Mouse (Mus musculus) heart, embryonic 14.5 days (tissue): ENCODE measurements around the gene Pde11a. TPM values are rescaled to one million over a fixed set of nuclear protein-coding genes. Genes with fewer than 3 reads are reported as not detected.
A peak's percentile ranks its signal among the peaks of the same experiment; 100 is the strongest.

Source experiments
- ATAC-seq: fragments of 200-750 bp; cut with Nextera tagmentation; 2 replicates; pipeline ENCODE4 v1.8.0; 2017; ENCODE audit warnings: low read depth, moderate TSS enrichment; ENCODE audit not compliant: insufficient number of reproducible peaks, insufficient read depth, low FRiP score
- H3K27ac ChIP-seq, 2 experiments: fragments of 200-500 bp in 1 of 2; fragments of 300-500 bp in 1 of 2; sonication (generic) in 1 of 2; replicated peaks in 1 of 2; 2 replicates each; pipeline ENCODE4 v1.5.1; 2012 to 2014; ENCODE audit warnings: low read depth in 2 of 2, low read length in 2 of 2, control low read depth in 1 of 2, mild to moderate bottlenecking in 1 of 2, mixed read lengths in 1 of 2; ENCODE audit not compliant: control insufficient read depth in 1 of 2, insufficient read depth in 1 of 2
- H3K27me3 ChIP-seq: fragments of 300-500 bp; sonication (generic); 2 replicates; pipeline ENCODE4 v1.6.1; 2014; ENCODE audit warnings: mild to moderate bottlenecking, low read length, control low read depth; ENCODE audit not compliant: control insufficient read depth, insufficient read depth
- H3K36me3 ChIP-seq: fragments of 300-500 bp; sonication (generic); 2 replicates; pipeline ENCODE4 v1.6.1; 2014; ENCODE audit warnings: mild to moderate bottlenecking, control low read depth, low read length, mixed read lengths; ENCODE audit not compliant: control insufficient read depth, insufficient read depth
- H3K4me1 ChIP-seq, 2 experiments: fragments of 200-500 bp in 1 of 2; fragments of 300-500 bp in 1 of 2; sonication (generic) in 1 of 2; 2 replicates each; pipeline ENCODE4 v1.6.1; 2012 to 2014; ENCODE audit warnings: low read length in 2 of 2, control low read depth in 1 of 2, mixed read lengths in 1 of 2; ENCODE audit not compliant: control insufficient read depth in 2 of 2, insufficient read depth in 2 of 2
- H3K4me2 ChIP-seq: fragments of 300-500 bp; sonication (generic); 2 replicates; pipeline ENCODE4 v1.6.1; 2014; ENCODE audit warnings: mild to moderate bottlenecking, low read length
- H3K4me3 ChIP-seq, 2 experiments: fragments of 200-500 bp in 1 of 2; fragments of 300-500 bp in 1 of 2; sonication (generic) in 1 of 2; 2 replicates each; pipeline ENCODE4 v1.5.1; 2012 to 2014; ENCODE audit warnings: low read length in 2 of 2, mild to moderate bottlenecking in 2 of 2, control low read depth in 1 of 2, low read depth in 1 of 2, moderate library complexity in 1 of 2; ENCODE audit not compliant: control insufficient read depth in 1 of 2, insufficient read depth in 1 of 2
- H3K9ac ChIP-seq: fragments of 300-500 bp; sonication (generic); 2 replicates; pipeline ENCODE4 v1.6.1; 2014; ENCODE audit warnings: mild to moderate bottlenecking, low read length
- H3K9me3 ChIP-seq: fragments of 300-500 bp; sonication (generic); 2 replicates; pipeline ENCODE4 v1.6.1; 2016; ENCODE audit warnings: low read length, control low read depth; ENCODE audit not compliant: control insufficient read depth
- WGBS: fragments of 180-500 bp; shearing (Covaris S2); extraction: QIAGEN DNeasy Blood & Tissue Kit; methylation state at CpG from one replicate; pipeline ENCODE4 v1.1.7; 2014; 5-methylcytosine and 5-hydroxymethylcytosine counted together
- polyA plus RNA-seq: library from polyadenylated mRNA; unstranded; fragments of >200 nt; fragmentation: Nextera tagmentation; extraction: Ambion mirVana; gene quantifications from 2 replicates; pipeline ENCODE4 v1.2.1, GENCODE M21; 2014

Gene Pde11a
- polyA plus RNA-seq, 1 experiment from 2014 or later: 0.08 TPM

DNA sequence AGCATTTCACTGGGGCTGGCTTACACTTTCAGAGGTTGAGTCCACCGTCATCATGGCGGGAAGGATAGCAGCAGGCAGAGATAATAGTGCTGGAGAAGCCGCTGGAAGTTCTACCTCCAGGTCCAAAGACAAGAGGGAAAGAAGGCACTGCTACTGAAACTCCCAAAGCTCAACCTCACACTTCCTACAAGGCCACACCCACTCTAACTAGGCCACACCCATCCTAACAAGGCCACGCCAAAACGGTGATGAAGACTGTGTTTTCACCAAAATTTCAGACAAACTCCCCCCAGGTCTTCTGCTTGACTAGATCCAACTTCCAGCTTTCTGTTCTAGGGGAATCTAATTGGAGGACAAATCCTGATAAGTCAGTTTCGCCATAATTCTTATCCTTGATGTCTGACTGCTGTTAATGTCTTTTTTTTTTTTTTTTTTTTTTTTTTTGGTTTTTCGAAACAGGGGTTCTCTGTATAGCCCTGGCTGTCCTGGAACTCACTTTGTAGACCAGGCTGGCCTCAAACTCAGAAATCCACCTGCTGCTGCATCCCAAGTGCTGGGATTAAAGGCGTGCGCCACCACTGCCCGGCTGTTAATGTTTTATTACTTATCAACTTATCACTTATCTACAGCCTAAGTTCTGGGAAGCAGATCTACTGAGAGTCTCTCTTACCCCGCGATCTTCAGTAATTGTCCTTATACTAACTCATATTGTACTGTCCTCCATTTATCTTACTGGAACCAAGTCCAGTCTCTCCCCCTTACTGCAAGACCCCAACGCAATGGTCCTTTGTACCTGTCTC lies 30.5 kb upstream of the Pde11a start:
- Histone ChIP-seq H3K27me3 (no peaks in the 10 kb centered on the region), H3K4me2 (no peak overlapping the region), H3K9ac (no peak overlapping the region), H3K4me3 (peak overlapping the region in 1 of 2 experiments; percentile 83; a peak in 1 of 4 replicates), H3K9me3 (no peaks in the 10 kb centered on the region), H3K27ac (no peak overlapping the region), H3K36me3 (peaks cover 19% of the 10 kb centered on the region), H3K4me1 (peaks cover 5 to 19% of the 10 kb centered on the region in 2 experiments; a peak in 3 of 4 replicates)
- ATAC-seq: no peak
- 62% methylated on average over 13 of the region's 13 CpGs for WGBS

DNA sequence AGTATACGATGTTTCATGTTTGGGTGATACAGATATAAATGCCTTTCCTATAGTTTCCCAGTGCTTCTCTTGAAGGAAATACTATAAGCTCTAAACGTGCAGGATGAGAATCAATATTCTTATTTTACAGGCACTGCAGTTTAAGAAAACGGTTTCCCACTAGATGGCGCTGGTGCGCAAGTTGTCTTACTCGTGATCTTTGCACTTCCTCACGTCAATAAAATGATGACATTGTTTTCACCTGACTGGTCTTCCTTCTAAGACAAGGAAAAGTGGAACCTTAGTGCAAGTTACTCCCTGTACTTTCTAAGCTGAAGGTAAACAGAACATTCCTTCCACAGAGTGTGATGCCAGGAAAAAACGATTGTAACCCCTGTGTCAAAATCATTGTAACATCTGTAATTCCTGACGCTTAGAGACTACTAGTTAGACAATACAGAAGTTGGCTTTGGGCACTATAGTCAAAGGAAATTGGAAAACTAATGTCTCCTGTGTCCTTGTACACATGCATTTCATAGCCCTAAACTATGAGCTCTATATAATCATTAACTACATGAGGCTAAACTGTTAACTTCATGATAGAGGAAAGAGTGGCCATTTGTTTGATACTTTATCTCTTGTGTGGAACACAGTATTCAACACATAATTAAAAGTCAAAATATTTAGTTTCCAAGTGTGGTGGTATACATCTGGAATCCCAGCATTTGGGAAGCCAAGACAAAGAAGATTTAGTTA lies 28.8 kb upstream of the Pde11a start:
- H3K27ac ChIP-seq: no peak overlapping the region
- H3K4me3 ChIP-seq: no peak overlapping the region
- 0 out of 2 replicates have a peak, but pooled peaks cover 3% of the 10 kb centered on the region for H3K36me3 ChIP-seq
- H3K4me1 ChIP-seq: peaks cover 5 to 13% of the 10 kb centered on the region in 2 experiments; a peak in 3 of 4 replicates
- H3K9me3 ChIP-seq: no peaks in the 10 kb centered on the region
- H3K9ac ChIP-seq: no peak overlapping the region
- H3K27me3 ChIP-seq: no peaks in the 10 kb centered on the region
- no peak for ATAC-seq
- H3K4me2 ChIP-seq: no peak overlapping the region
- 17% methylated on average over 9 of the region's 9 CpGs for WGBS

DNA sequence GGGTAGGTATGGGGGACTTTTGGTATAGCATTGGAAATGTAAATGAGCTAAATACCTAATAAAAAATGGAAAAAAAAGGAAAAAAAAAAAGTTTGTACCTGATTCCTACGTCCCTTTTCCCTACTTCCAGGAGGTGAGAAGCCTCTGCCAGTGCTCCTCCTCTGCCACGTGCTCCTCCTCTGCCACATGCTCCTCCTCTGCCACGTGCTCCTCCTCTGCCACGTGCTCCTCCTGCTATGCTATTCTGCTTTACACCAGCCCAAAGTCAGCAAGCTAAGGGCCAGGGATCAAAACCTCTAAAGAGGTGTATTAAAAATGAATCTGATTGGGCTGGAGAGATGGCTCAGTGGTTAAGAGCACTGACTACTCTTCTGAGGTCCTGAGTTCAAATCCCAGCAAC lies 27.2 kb upstream of the Pde11a start:
- 67% methylated on average over 4 of the region's 4 CpGs for WGBS
- ATAC-seq: no peak
- Histone ChIP-seq H3K9me3 (no peaks in the 10 kb centered on the region), H3K4me2 (no peak overlapping the region), H3K9ac (no peak overlapping the region), H3K4me3 (no peak overlapping the region), H3K4me1 (no peaks in the 10 kb centered on the region), H3K27me3 (no peaks in the 10 kb centered on the region), H3K27ac (no peak overlapping the region), H3K36me3 (no peaks in the 10 kb centered on the region)

DNA sequence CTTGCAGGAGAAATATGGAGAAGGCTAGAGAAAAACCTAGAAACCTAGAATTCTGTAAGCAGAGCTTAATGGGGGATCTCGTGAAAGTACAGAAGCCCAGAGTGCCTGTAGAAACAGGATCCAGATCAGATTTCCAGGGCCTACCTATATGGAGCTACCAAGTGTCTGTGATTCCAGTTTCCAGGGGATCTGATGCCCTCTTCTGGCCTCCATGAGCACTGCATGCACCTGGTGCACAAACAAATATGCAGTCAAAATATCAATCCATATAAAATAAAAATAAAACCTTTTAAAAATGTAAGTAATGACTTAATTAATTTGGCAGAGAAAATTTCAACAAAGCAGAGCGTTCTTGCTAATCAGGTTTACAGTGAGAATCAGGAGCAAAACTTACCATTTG lies 23.5 kb upstream of the Pde11a start:
- Histone ChIP-seq H3K4me3 (no peak overlapping the region), H3K27ac (no peak overlapping the region), H3K4me1 (no peaks in the 10 kb centered on the region), H3K36me3 (no peaks in the 10 kb centered on the region), H3K4me2 (no peak overlapping the region), H3K9me3 (no peaks in the 10 kb centered on the region), H3K9ac (no peak overlapping the region), H3K27me3 (no peaks in the 10 kb centered on the region)
- no peak for ATAC-seq
- 41% methylated on average over 2 of the region's 2 CpGs for WGBS

DNA sequence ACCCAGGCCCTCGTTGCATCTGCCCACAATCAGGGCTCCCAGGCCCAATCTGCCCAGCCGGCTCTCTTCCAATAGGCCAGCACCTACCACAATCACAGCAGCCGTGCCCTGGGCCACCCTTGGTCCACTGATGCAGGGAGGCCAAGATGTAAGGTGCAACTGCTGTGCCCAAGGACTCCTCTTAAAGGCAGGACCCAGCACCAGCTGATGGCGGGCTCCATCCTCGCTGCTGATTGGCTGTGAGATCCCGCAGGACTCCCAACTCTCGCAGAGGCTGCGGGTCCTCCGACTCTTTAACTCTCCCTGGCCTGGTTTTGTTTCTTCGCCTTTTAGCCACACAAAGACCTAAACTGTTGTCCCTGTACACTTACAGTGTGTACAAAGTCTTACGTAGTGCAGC lies 21.7 kb upstream of the Pde11a start, which contains the start of gene Cyct:
Cyct (minus strand) TSS at position 225 of the 400 bp plus-strand sequence.
- H3K9me3 ChIP-seq: no peaks in the 10 kb centered on the region
- WGBS: 74% methylated on average over 11 of the region's 11 CpGs
- H3K4me3 ChIP-seq: no peak within 1 kb of the TSS

DNA sequence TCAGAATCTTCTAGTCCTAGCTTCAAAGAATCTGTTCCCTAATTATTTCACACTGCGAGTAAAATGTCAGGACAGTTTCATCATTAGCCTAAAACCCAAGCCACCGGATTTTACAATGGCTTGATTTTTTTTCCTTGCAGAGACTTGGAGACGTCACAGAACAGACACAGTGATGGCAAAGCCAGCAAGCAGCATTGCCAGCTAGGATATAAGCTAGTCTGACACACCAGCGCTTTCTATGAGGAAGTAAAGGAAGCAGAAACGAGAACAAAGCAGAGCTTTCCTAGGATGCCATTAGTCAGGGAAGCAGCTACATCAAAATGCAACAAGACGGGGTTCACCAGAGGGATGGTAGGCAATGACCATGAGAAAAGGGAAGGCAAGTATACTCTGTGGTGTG lies 9.3 kb upstream of the Pde11a start:
- Histone ChIP-seq H3K4me3 (no peak overlapping the region), H3K4me2 (no peak overlapping the region), H3K27me3 (no peaks in the 10 kb centered on the region), H3K4me1 (no peaks in the 10 kb centered on the region), H3K36me3 (no peaks in the 10 kb centered on the region), H3K9me3 (no peaks in the 10 kb centered on the region), H3K9ac (no peak overlapping the region), H3K27ac (no peak overlapping the region)
- WGBS: 73% methylated on average over 6 of the region's 6 CpGs
- no peak for ATAC-seq

More for the DNA sequence above, 21.7 kb upstream of the Pde11a start, which contains the start of gene Cyct:
- H3K9ac ChIP-seq: no peak within 1 kb of the TSS
- H3K36me3 ChIP-seq: no peaks in the 10 kb centered on the region
- H3K27ac ChIP-seq: no peak within 1 kb of the TSS
- no peaks in the 10 kb centered on the region for H3K4me1 ChIP-seq
- no peak within 1 kb of the TSS for H3K4me2 ChIP-seq
- no peak for ATAC-seq
- no peaks in the 10 kb centered on the region for H3K27me3 ChIP-seq

DNA sequence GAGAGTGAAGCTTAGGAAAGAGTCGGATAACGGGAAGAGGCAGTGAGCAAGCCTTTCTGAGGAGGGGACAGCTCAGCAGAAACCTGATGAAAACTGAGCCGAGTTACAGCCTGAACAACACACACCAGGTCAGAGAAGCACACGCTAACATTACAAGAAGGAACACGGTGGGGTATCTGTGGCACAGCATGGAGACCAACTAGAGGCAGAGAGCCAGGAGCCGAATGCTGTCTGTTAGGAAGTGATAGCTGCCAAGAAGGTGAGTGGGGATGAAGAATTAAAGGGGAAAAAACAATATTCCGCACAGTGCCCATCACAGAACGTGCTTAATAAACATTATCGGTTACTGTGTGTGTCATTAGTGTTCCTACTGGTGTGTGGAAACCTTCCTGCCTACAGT lies 3.6 kb upstream of the Pde11a start:
- ATAC-seq: no peak
- peaks cover 4 to 9% of the 10 kb centered on the region in 2 experiments; a peak in 2 of 4 replicates for H3K4me1 ChIP-seq
- 82% methylated on average over 9 of the region's 9 CpGs for WGBS
- H3K4me3 ChIP-seq: no peak overlapping the region
- no peak overlapping the region for H3K9ac ChIP-seq
- H3K9me3 ChIP-seq: no peaks in the 10 kb centered on the region
- no peak overlapping the region for H3K27ac ChIP-seq
- peaks cover 18% of the 10 kb centered on the region for H3K27me3 ChIP-seq
- no peak overlapping the region for H3K4me2 ChIP-seq
- H3K36me3 ChIP-seq: no peaks in the 10 kb centered on the region
